Mouse (Mus musculus): ENCODE data around the gene Cyp2c54. TPM values are rescaled to one million over a fixed set of nuclear protein-coding genes. Genes with fewer than 3 reads are reported as not detected.
"Not testable (repeated sequence)": the region's sequence is repeated elsewhere in the genome, so short reads cannot be mapped to it uniquely, and the experiment has no call there.

Cyp2c54 gene
- not detected for total RNA-seq (2022)

GRCm38 (mm10) chr19:40073701-40074100 is at the start of gene Cyp2c54:
Gene Cyp2c54, minus strand, starts transcription at chr19:40073827.
- DNase-seq (ENCODE audit: low spot score in 2 of 2), result no peak

- not testable (repeated sequence) for DNase-seq (ENCODE audit: low spot score in 2 of 2)
Observed at GRCm38 (mm10) chr19:40119624-40120023, 46.0 kb upstream of the Cyp2c54 start.

- no peak for DNase-seq (ENCODE audit: low spot score in 2 of 2)
Observed at GRCm38 (mm10) chr19:40091111-40091510, 17.5 kb upstream of the Cyp2c54 start.

- DNase-seq (ENCODE audit: low spot score in 2 of 2), result not testable (repeated sequence)
Observed at GRCm38 (mm10) chr19:40089421-40089820, 15.8 kb upstream of the Cyp2c54 start, which contains the start of gene Cyp2c50. Gene Cyp2c50, plus strand, starts transcription at chr19:40089688.

- no peak for DNase-seq (ENCODE audit: low spot score in 2 of 2)
Observed at GRCm38 (mm10) chr19:40088381-40088780, 14.8 kb upstream of the Cyp2c54 start.

GRCm38 (mm10) chr19:39992140-39992539 is 81.5 kb downstream of the Cyp2c54 start, which contains the start of gene Cyp2c37:
Gene Cyp2c37, plus strand, starts transcription at chr19:39992424.
- not testable (repeated sequence) for DNase-seq (ENCODE audit: low spot score in 2 of 2)

GRCm38 (mm10) chr19:39989471-39989870 is 84.2 kb downstream of the Cyp2c54 start:
- DNase-seq (ENCODE audit: low spot score in 2 of 2), result no peak

Other genes starting within 250 kb of the Cyp2c54 start
- gene Cyp2c69, start 187.0 kb downstream of the Cyp2c54 start, total RNA-seq (2022), result not detected
- gene Cyp2c37, start 81.4 kb downstream of the Cyp2c54 start, total RNA-seq (2022), result under 1 TPM in 1 of 4 experiments, not detected in 3; 0.24 TPM
- not detected for gene Cyp2c50, start 15.9 kb upstream of the Cyp2c54 start, total RNA-seq (2022)
- gene Cyp2c70, start 113.5 kb upstream of the Cyp2c54 start, total RNA-seq (2022), result 1 to 10 TPM; 1.6 to 2.8 (median 2.1) TPM
- 10 to 100 TPM; 10.5 to 13.6 (median 13.4) TPM for gene Pdlim1, start 198.0 kb upstream of the Cyp2c54 start, total RNA-seq (2022)